Mouse (Mus musculus) adrenal gland, postnatal 10 days (tissue): ENCODE results near the gene Cldn9. TPM values are rescaled to one million over a fixed set of nuclear protein-coding genes. Genes with fewer than 3 reads are reported as not detected.

Source experiments
- DNase-seq: peaks from one replicate; pipeline ENCODE4 v3.0.0; 2021; ENCODE audit warnings: mixed read lengths
- total RNA-seq, 2 experiments: library from RNA; stranded (reverse); gene quantifications; 2 replicates each; pipeline ENCODE4 v1.2.3; 2021

Gene Cldn9
- total RNA-seq, 2 experiments from 2014 or later: not detected

DNA sequence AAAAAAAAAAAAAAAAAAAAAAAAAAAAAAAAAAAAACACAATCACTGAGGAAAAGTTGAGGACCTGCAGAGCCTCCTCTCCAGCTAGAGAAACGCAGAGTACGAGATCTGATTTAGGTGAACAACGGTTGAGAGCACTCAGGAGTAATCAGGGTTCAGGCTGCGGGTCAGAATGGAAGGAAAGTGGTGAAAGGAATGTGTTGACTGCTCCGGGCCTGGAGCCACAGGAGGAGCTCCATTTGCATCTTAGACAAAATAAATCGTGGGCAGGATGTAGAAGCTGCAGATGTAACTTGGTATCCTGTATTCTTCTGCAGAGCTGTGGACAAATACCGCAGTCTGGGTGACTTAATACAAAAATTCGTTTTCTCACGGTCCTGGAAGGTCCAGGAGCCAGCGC lies 37.9 kb downstream of the Cldn9 start:
- no peak for DNase-seq

DNA sequence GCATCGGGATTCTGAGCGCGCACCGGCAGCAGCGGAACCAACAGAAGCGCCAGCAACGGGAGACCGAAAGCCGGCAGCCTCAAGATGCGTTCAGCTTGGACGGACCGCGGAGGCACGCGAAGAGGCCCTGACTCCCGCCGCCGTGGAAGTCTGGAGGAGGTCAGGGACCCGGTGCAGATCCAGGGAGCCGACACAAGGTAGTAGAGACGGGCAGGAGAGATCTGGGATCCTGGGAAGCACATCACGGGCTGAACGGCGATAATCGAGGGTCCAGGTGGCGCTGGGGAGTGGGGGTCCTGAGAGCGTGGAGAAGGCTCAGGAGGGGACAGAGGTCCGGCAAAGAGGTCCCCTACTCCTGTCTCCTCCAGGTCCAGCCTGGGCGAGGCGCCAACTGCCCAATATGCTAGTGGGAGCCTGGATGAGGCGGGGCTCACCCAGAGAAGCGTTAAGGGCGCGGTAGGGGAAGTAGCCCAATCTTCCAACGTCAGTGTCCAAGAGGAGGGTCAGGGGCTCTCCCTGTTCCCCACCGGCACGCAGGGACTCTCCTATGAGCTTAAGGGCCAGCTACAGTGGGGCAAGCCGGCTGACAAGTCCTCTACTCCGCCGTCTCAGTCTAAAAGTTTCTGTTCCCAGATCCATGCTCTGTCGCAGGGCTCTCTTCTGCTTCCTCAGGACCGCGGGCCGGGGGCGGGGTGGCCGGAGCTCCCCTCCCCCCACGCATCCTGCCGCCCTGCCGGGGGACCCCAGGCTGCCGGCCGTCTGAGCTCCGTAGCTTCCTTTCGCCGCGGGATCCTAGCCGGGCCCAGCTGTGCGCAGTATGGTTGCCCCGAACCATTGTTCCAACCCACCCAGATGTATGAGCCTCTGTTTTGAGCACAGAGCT lies 39.0 kb downstream of the Cldn9 start, which contains the start of gene Mmp25:
Mmp25 (minus strand) TSS at position 665 of the 883 bp plus-strand sequence.
- peak; percentile 35 for DNase-seq

Other genes with a start within 250 kb of the Cldn9 start
- gene Vmn2r117, start 204.3 kb downstream of the Cldn9 start, total RNA-seq: not detected
- gene Zfp213, start 119.8 kb downstream of the Cldn9 start, total RNA-seq: 1 to 10 TPM; 7.9 to 8.0 TPM
- 10 to 100 TPM; 10.6 to 12.5 TPM for gene Zfp13, start 84.5 kb downstream of the Cldn9 start, total RNA-seq
- gene Zscan10, start 83.2 kb downstream of the Cldn9 start, total RNA-seq: not detected
- under 1 TPM; 0.54 to 1.00 TPM for gene Mmp25, start 38.7 kb downstream of the Cldn9 start, total RNA-seq
- not detected for gene Bicdl2, start 23.5 kb downstream of the Cldn9 start, total RNA-seq
- gene Hcfc1r1, start 10.4 kb downstream of the Cldn9 start, total RNA-seq: 100 to 1,000 TPM; 136 to 169 TPM
- 10 to 100 TPM; 25.6 to 28.0 TPM for gene Thoc6, start 10.1 kb downstream of the Cldn9 start, total RNA-seq
- gene Tnfrsf12a, start 6.6 kb downstream of the Cldn9 start, total RNA-seq: 10 to 100 TPM; 40.4 to 80.3 TPM
- under 1 TPM in 1 of 2 experiments, not detected in 1; 0.75 TPM for gene Cldn6, start 4.8 kb downstream of the Cldn9 start, total RNA-seq
- gene 1520401A03Rik, start 38.8 kb upstream of the Cldn9 start, total RNA-seq: 1 to 10 TPM in 1 of 2 experiments, under 1 TPM in 1; 0.67 to 1.1 TPM
- gene Pkmyt1, start 42.3 kb upstream of the Cldn9 start, total RNA-seq: 10 to 100 TPM in 1 of 2 experiments, 1 to 10 TPM in 1; 9.1 to 12.8 TPM
- 10 to 100 TPM; 12.6 to 14.9 TPM for gene Paqr4, start 56.8 kb upstream of the Cldn9 start, total RNA-seq
- gene Kremen2, start 61.8 kb upstream of the Cldn9 start, total RNA-seq: not detected
- gene Flywch1, start 87.6 kb upstream of the Cldn9 start, total RNA-seq: 10 to 100 TPM; 43.9 to 49.0 TPM
- gene Flywch2, start 102.1 kb upstream of the Cldn9 start, total RNA-seq: 1 to 10 TPM; 8.0 to 9.5 TPM
- gene Srrm2, start 106.5 kb upstream of the Cldn9 start, total RNA-seq: 100 to 1,000 TPM; 365 to 601 TPM
- gene Elob, start 145.1 kb upstream of the Cldn9 start, total RNA-seq: 100 to 1,000 TPM; 333 to 378 TPM
- gene Prss33, start 152.0 kb upstream of the Cldn9 start, total RNA-seq: not detected
- not detected for gene Prss32, start 159.8 kb upstream of the Cldn9 start, total RNA-seq
- gene Prss41, start 160.1 kb upstream of the Cldn9 start, total RNA-seq: under 1 TPM; 0.21 to 0.58 TPM
- gene Prss21, start 184.0 kb upstream of the Cldn9 start, total RNA-seq: not detected
- gene Dcpp1, start 196.8 kb upstream of the Cldn9 start, total RNA-seq: not detected
- gene Dcpp2, start 196.9 kb upstream of the Cldn9 start, total RNA-seq: not detected
- gene Dcpp3, start 233.4 kb upstream of the Cldn9 start, total RNA-seq: not detected